Mouse (Mus musculus) gastrocnemius, postnatal 14 days (tissue): ENCODE results near the gene Fam129a. TPM values are rescaled to one million over a fixed set of nuclear protein-coding genes. Genes with fewer than 3 reads are reported as not detected.

Experiments used
- DNase-seq: peaks from one replicate; pipeline ENCODE4 v3.0.0; 2021; ENCODE audit warnings: mixed read lengths
- intact Hi-C: fragments of 180-260 bp; cut with DNase I; formaldehyde crosslinking; loops from one replicate; pipeline ENCODE4 v1.15.1; 2025; ENCODE audit warnings: low total_unique reads
- long read RNA-seq, 2 experiments: library from polyadenylated mRNA; stranded (forward); transcript quantifications; one replicate each; pipeline ENCODE4 v2.0.0; 2021
- total RNA-seq, 2 experiments: library from RNA; stranded (reverse); gene quantifications; 2 replicates each; pipeline ENCODE4 v1.2.3; 2021

The Fam129a gene
- total RNA-seq: 10 to 100 TPM; 25.0 to 29.4 TPM
- long read RNA-seq, experiment 1, full-length matches to known transcripts: 7 of 16 reads
- long read RNA-seq, experiment 1, partial matches to known transcripts: 9 of 16 reads
- long read RNA-seq, experiment 1, other reads (novel, unspliced or antisense): 0 of 16 reads
- long read RNA-seq, experiment 2, full-length matches to known transcripts: 5 of 9 reads
- long read RNA-seq, experiment 2, partial matches to known transcripts: 4 of 9 reads
- long read RNA-seq, experiment 2, other reads (novel, unspliced or antisense): 0 of 9 reads

GRCm38 (mm10) chr1:151570981-151571837 is at the start of gene Fam129a:
Fam129a (plus strand) TSS chr1:151571186.
- intact Hi-C loops: no loop called here
- peak; percentile 74 for DNase-seq

GRCm38 (mm10) chr1:151526701-151527100 is 44.3 kb upstream of the Fam129a start:
- intact Hi-C loops: no loop called here
- no peak for DNase-seq

- intact Hi-C loops: no loop called here
- no peak for DNase-seq
Observed at GRCm38 (mm10) chr1:151543796-151544477, 27.0 kb upstream of the Fam129a start.

GRCm38 (mm10) chr1:151544581-151544980 is 26.4 kb upstream of the Fam129a start:
- DNase-seq: no peak
- intact Hi-C loops: no loop called here

GRCm38 (mm10) chr1:151545571-151545970 is 25.4 kb upstream of the Fam129a start:
- no peak for DNase-seq
- intact Hi-C loops: no loop called here

GRCm38 (mm10) chr1:151548896-151549610 is 21.9 kb upstream of the Fam129a start:
- no peak for DNase-seq
- intact Hi-C loops: no loop called here

GRCm38 (mm10) chr1:151549794-151550193 is 21.2 kb upstream of the Fam129a start:
- intact Hi-C loops: no loop called here
- DNase-seq: no peak

- intact Hi-C loops: no loop called here
- no peak for DNase-seq
Observed at GRCm38 (mm10) chr1:151550587-151551479, 20.2 kb upstream of the Fam129a start.

- intact Hi-C loops: no loop called here
Observed at GRCm38 (mm10) chr1:151560536-151560935, 10.4 kb upstream of the Fam129a start.

GRCm38 (mm10) chr1:151563401-151563800 is 7.6 kb upstream of the Fam129a start:
- intact Hi-C loops: loop anchor here (2.0 kb wide), 1 partner anchor 141 kb away; no protein-coding TSS in a partner anchor
- DNase-seq: no peak

More at GRCm38 (mm10) chr1:151560536-151560935, 10.4 kb upstream of the Fam129a start:
- no peak for DNase-seq

- intact Hi-C loops: loop anchor here (2.0 kb wide), 1 partner anchor 141 kb away; no protein-coding TSS in a partner anchor
- DNase-seq: no peak
Observed at GRCm38 (mm10) chr1:151563893-151564292, 7.1 kb upstream of the Fam129a start.

GRCm38 (mm10) chr1:151564377-151564776 is 6.6 kb upstream of the Fam129a start:
- peak; percentile 89 for DNase-seq
- intact Hi-C loops: no loop called here

GRCm38 (mm10) chr1:151568682-151569081 is 2.3 kb upstream of the Fam129a start:
- intact Hi-C loops: no loop called here
- no peak for DNase-seq

GRCm38 (mm10) chr1:151571838-151572578 is 1.0 kb downstream of the Fam129a start:
- intact Hi-C loops: no loop called here
- no peak for DNase-seq

GRCm38 (mm10) chr1:151572601-151573320 is 1.8 kb downstream of the Fam129a start:
- intact Hi-C loops: no loop called here
- DNase-seq: no peak

- no peak for DNase-seq
- intact Hi-C loops: no loop called here
Observed at GRCm38 (mm10) chr1:151580200-151580982, 9.4 kb downstream of the Fam129a start.
